Mouse (Mus musculus) cerebellum, adult 2 months (tissue): Measurements from ENCODE around the gene Cfap57. TPM values are rescaled to one million over a fixed set of nuclear protein-coding genes. Genes with fewer than 3 reads are reported as not detected.
"Not testable (repeated sequence)": the region's sequence is repeated elsewhere in the genome, so short reads cannot be mapped to it uniquely, and the experiment has no call there.

ENCODE experiments used
- DNase-seq, 2 experiments: peaks; one replicate each; pipeline ENCODE4 v3.0.0; 2021
- H3K27ac ChIP-seq: fragments of 200-500 bp; 2 replicates; pipeline ENCODE4 v1.5.1; 2012; ENCODE audit warnings: low read length, control low read depth, inconsistent platforms; ENCODE audit not compliant: insufficient read depth
- H3K27me3 ChIP-seq: fragments of 200-500 bp; 2 replicates; pipeline ENCODE4 v1.6.1; 2012; ENCODE audit warnings: inconsistent platforms, mild to moderate bottlenecking, low read length, moderate library complexity; ENCODE audit not compliant: control insufficient read depth, insufficient read depth
- H3K4me1 ChIP-seq: fragments of 200-500 bp; 2 replicates; pipeline ENCODE4 v1.6.1; 2011; ENCODE audit warnings: low read length; ENCODE audit not compliant: control insufficient read depth, insufficient read depth
- H3K4me3 ChIP-seq: fragments of 200-500 bp; replicated peaks from 2 replicates; pipeline ENCODE3; 2011; ENCODE audit warnings: mild to moderate bottlenecking, low read depth, low read length, control low read depth; ENCODE audit not compliant: insufficient read depth
- CTCF ChIP-seq: fragments of 200-500 bp; IDR thresholded peaks from 2 replicates; pipeline ENCODE4 v1.5.1; 2011; ENCODE audit warnings: low read depth, mild to moderate bottlenecking, control low read depth, low read length, moderate library complexity, borderline replicate concordance; ENCODE audit not compliant: insufficient read depth
- POLR2A ChIP-seq: fragments of 200-500 bp; IDR thresholded peaks from 2 replicates; pipeline ENCODE4 v1.6.1; 2011; ENCODE audit warnings: low read length, control low read depth, borderline replicate concordance; ENCODE audit not compliant: insufficient read depth
- WGBS: fragments of 180-500 bp; shearing (Covaris S2); methylation state at CpG from one replicate; pipeline ENCODE4 v1.1.7; 2018; 5-methylcytosine and 5-hydroxymethylcytosine counted together
- polyA plus RNA-seq: library from polyadenylated mRNA; depleted of rRNA; stranded (reverse); fragments of >200 nt; gene quantifications from 2 replicates; pipeline ENCODE4 v1.2.3, GENCODE M21; 2012

Cfap57 gene
- polyA plus RNA-seq, 1 experiment, result 0.36 TPM

GRCm38 (mm10) chr4:118576097-118576496 lies 44.5 kb downstream of the Cfap57 start:
- H3K27ac ChIP-seq, result no peak overlapping the region
- H3K4me3 ChIP-seq, result no peak overlapping the region
- H3K27me3 ChIP-seq, result no peaks in the 10 kb centered on the region
- 6% methylated on average over 6 of the region's 6 CpGs for WGBS
- DNase-seq, result peak; percentile 44 to 66
- TF ChIP-seq POLR2A (no peak), CTCF (peak; percentile 66)
- H3K4me1 ChIP-seq, result no peaks in the 10 kb centered on the region

- 21% methylated on average over 15 of the region's 15 CpGs for WGBS
- H3K27ac ChIP-seq, result no peak overlapping the region
- no peak for TF ChIP-seq POLR2A
- no peak for TF ChIP-seq CTCF
- no peak for DNase-seq
- no peaks in the 10 kb centered on the region for H3K27me3 ChIP-seq
- H3K4me3 ChIP-seq, result no peak overlapping the region
- no peaks in the 10 kb centered on the region for H3K4me1 ChIP-seq
Measured at GRCm38 (mm10) chr4:118571441-118571840, 49.1 kb downstream of the Cfap57 start.

GRCm38 (mm10) chr4:118569320-118569719 lies 51.3 kb downstream of the Cfap57 start:
- TF ChIP-seq POLR2A (no peak), CTCF (no peak)
- no peak overlapping the region for H3K4me3 ChIP-seq
- no peaks in the 10 kb centered on the region for H3K27me3 ChIP-seq
- H3K27ac ChIP-seq, result no peak overlapping the region
- no peaks in the 10 kb centered on the region for H3K4me1 ChIP-seq
- 62% methylated on average over 23 of the region's 23 CpGs for WGBS
- DNase-seq, result no peak

- H3K4me1 ChIP-seq, result no peaks in the 10 kb centered on the region
- WGBS, result 62% methylated on average over 10 of the region's 10 CpGs
- TF ChIP-seq CTCF, result no peak
- no peak for TF ChIP-seq POLR2A
- no peak for DNase-seq
- H3K27me3 ChIP-seq, result no peaks in the 10 kb centered on the region
- H3K4me3 ChIP-seq, result no peak overlapping the region
- H3K27ac ChIP-seq, result no peak overlapping the region
Measured at GRCm38 (mm10) chr4:118568709-118569108, 51.9 kb downstream of the Cfap57 start.

GRCm38 (mm10) chr4:118566161-118566676 lies 54.4 kb downstream of the Cfap57 start:
- no peaks in the 10 kb centered on the region for H3K27me3 ChIP-seq
- DNase-seq, result peak; percentile 21 to 23
- H3K4me1 ChIP-seq, result no peaks in the 10 kb centered on the region
- 31% methylated on average over 7 of the region's 7 CpGs for WGBS
- H3K27ac ChIP-seq, result no peak overlapping the region
- no peak overlapping the region for H3K4me3 ChIP-seq
- TF ChIP-seq POLR2A (no peak), CTCF (peak; percentile 47; the same call in 1 of the 2 replicates)

GRCm38 (mm10) chr4:118564926-118565279 lies 55.7 kb downstream of the Cfap57 start:
- WGBS, result 20% methylated on average over 3 of the region's 3 CpGs
- no peaks in the 10 kb centered on the region for H3K4me1 ChIP-seq

GRCm38 (mm10) chr4:118564062-118564925 lies 56.3 kb downstream of the Cfap57 start:
- H3K4me1 ChIP-seq, result no peaks in the 10 kb centered on the region
- no peak overlapping the region for H3K27ac ChIP-seq
- no peak for DNase-seq
- H3K4me3 ChIP-seq, result no peak overlapping the region
- 35% methylated on average over 13 of the region's 13 CpGs for WGBS
- no peak for TF ChIP-seq CTCF
- TF ChIP-seq POLR2A, result no peak
- no peaks in the 10 kb centered on the region for H3K27me3 ChIP-seq

More at GRCm38 (mm10) chr4:118564926-118565279, 55.7 kb downstream of the Cfap57 start:
- Histone ChIP-seq H3K4me3 (no peak overlapping the region), H3K27me3 (no peaks in the 10 kb centered on the region), H3K27ac (no peak overlapping the region)
- no peak for DNase-seq
- TF ChIP-seq POLR2A (no peak), CTCF (no peak)

- no peaks in the 10 kb centered on the region for H3K27me3 ChIP-seq
- no peak overlapping the region for H3K4me3 ChIP-seq
- DNase-seq, result no peak
- no peak for TF ChIP-seq POLR2A
- no peak for TF ChIP-seq CTCF
- no peaks in the 10 kb centered on the region for H3K4me1 ChIP-seq
- no peak overlapping the region for H3K27ac ChIP-seq
- 86% methylated on average over 3 of the region's 3 CpGs for WGBS
Measured at GRCm38 (mm10) chr4:118553039-118553649, 67.4 kb downstream of the Cfap57 start.

- WGBS, result 87% methylated on average over 10 of the region's 10 CpGs
- not testable (repeated sequence) for H3K27ac ChIP-seq, H3K4me3 ChIP-seq, H3K27me3 ChIP-seq, H3K4me1 ChIP-seq
- peak in 1 of 2 experiments; percentile 19 for DNase-seq
Measured at GRCm38 (mm10) chr4:118548130-118548480, 72.5 kb downstream of the Cfap57 start.

- not testable (repeated sequence) for H3K4me1 ChIP-seq, H3K27ac ChIP-seq, H3K4me3 ChIP-seq, H3K27me3 ChIP-seq
- DNase-seq, result peak; percentile 50 to 62
- whole genome bisulfite sequencing, result 91% methylated on average over 23 of the region's 23 CpGs
Measured at GRCm38 (mm10) chr4:118547424-118548129, 73.0 kb downstream of the Cfap57 start.
